Comparison of ENCODE assay signal across 17 mouse cellular contexts in the genomic region with DNA sequence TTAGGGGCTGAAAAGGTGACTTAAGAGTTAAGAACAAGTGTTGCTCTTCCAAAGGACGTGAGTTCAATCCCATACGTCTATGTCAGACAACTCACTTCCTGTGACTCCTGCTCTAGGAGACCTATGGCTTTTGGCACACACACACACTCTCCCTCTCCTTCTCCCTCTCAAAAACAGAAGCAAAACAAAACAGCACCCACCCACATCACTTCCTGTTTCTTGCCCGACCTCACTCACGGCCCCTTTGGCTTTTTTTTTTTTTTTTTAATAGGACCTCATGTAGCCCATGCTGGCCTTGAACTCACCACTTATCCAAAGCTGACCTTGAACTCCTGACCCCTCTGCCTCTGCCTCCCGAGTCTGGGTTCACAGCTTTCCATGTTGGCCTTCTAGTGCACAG. TPM values are rescaled to one million over a fixed set of nuclear protein-coding genes. Genes with fewer than 3 reads are reported as not detected.
DNase-seq lines count a peak whose midpoint lies in the region; ATAC-seq and TF ChIP-seq lines count a peak whose summit lies in the region.
"Had no signal": no experiment of that assay in that cellular context is flagged by ENCODE, and none has a peak within 500 bp of the region (broad histone marks: within the 10 kb centered on the region; RNA-seq: fewer than 3 reads in every experiment).

No protein-coding gene starts in this region.

- intact Hi-C loops in left cerebral cortex, postnatal 10 days (cut with DNase I), result loop anchor here (5.0 kb wide), 3 partner anchors 132 to 262 kb away; no protein-coding TSS in a partner anchor

- no peaks in the 10 kb centered on the region for H3K9me3 ChIP-seq in kidney, embryonic 16.5 days (ENCODE audit: low read length)
- H3K9me3 ChIP-seq in ES-E14 (ENCODE audit: control insufficient read depth, insufficient read depth, low read depth, low read length), result no peaks in the 10 kb centered on the region
- H3K9me3 ChIP-seq: forebrain, embryonic 15.5 days; hindbrain, embryonic 15.5 days; limb, embryonic 13.5 days had no signal

- H3K4me1 ChIP-seq in kidney, embryonic 16.5 days (ENCODE audit: insufficient read depth, low read length), result peaks cover 41% of the 10 kb centered on the region
- H3K4me1 ChIP-seq in ES-E14 (ENCODE audit: control insufficient read depth in 2 of 2, insufficient read depth in 2 of 2, low read length in 2 of 2, poor library complexity in 1 of 2), result peaks cover 2 to 3% of the 10 kb centered on the region in 2 experiments; a peak in 1 of 4 replicates
- H3K4me1 ChIP-seq: forebrain, embryonic 15.5 days; hindbrain, embryonic 15.5 days; limb, embryonic 13.5 days had no signal

- ATAC-seq in kidney, embryonic 16.5 days (ENCODE audit: low FRiP score, low TSS enrichment), result no peak
- peak; percentile 44 for ATAC-seq in inflammation-experienced regulatory T-cells, adult 6 months
- ATAC-seq: forebrain, embryonic 15.5 days had no signal

- WGBS in kidney, embryonic 16.5 days, result 31% methylated on average over 5 of the region's 5 CpGs

- H3K9ac ChIP-seq in kidney, embryonic 16.5 days (replicated peaks; ENCODE audit: low read length), result no peak overlapping the region
- no peak overlapping the region for H3K9ac ChIP-seq in ES-E14 (ENCODE audit: insufficient read depth, low read depth, low read length, poor library complexity, severe bottlenecking)
- H3K9ac ChIP-seq: forebrain, embryonic 15.5 days; hindbrain, embryonic 15.5 days; limb, embryonic 13.5 days had no signal

- no peaks in the 10 kb centered on the region for H3K36me3 ChIP-seq in kidney, embryonic 16.5 days (ENCODE audit: insufficient read depth, low read length)
- no peaks in the 10 kb centered on the region for H3K36me3 ChIP-seq in ES-E14 (ENCODE audit: control insufficient read depth, insufficient read depth, low read length, poor library complexity, severe bottlenecking)
- H3K36me3 ChIP-seq: forebrain, embryonic 15.5 days; hindbrain, embryonic 15.5 days; limb, embryonic 13.5 days had no signal

- H3K27me3 ChIP-seq in kidney, embryonic 16.5 days (ENCODE audit: insufficient read depth, low read length), result no peaks in the 10 kb centered on the region
- H3K27me3 ChIP-seq: forebrain, embryonic 15.5 days; hindbrain, embryonic 15.5 days; limb, embryonic 13.5 days had no signal

- 0 out of 2 replicates have a peak overlapping the region, but pooled peaks have one; percentile 40 for H3K27ac ChIP-seq in kidney, embryonic 16.5 days (ENCODE audit: low read length)
- H3K27ac ChIP-seq in ES-E14 (ENCODE audit: insufficient read depth, low read depth, low read length, poor library complexity, severe bottlenecking), result no peak overlapping the region
- H3K27ac ChIP-seq: forebrain, embryonic 15.5 days; hindbrain, embryonic 15.5 days; limb, embryonic 13.5 days had no signal

- no peak overlapping the region for H3K4me2 ChIP-seq in kidney, embryonic 16.5 days (replicated peaks; ENCODE audit: low read depth, low read length)
- H3K4me2 ChIP-seq: forebrain, embryonic 15.5 days; hindbrain, embryonic 15.5 days; limb, embryonic 13.5 days had no signal

- in situ Hi-C loops in ES-E14 (cut with MboI; ENCODE audit: low sequenced_read_pairs in 2 of 2, unreplicated experiment in 2 of 2), result no loop called here

- no peak for DNase-seq in kidney, adult 9 months
- DNase-seq in A20 (ENCODE audit: low read depth, low spot score) (peak; percentile 68), ES-E14 (ENCODE audit: low read depth, low spot score) (no peak)
- DNase-seq in cerebellum, postnatal 36 days, result no peak
- no peak for DNase-seq in urinary bladder, postnatal 4 days (ENCODE audit: low spot score in 2 of 2)
- no peak for DNase-seq in left cerebral cortex, postnatal 10 days (ENCODE audit: extremely low spot score in 1 of 2, low spot score in 2 of 2)
- DNase-seq: cerebellum, adult 11 months; gastrocnemius, postnatal 14 days; kidney, postnatal 36 days; lung, adult 18-20 months; right cerebral cortex, postnatal 25 days; thymus, postnatal 25 days had no signal

- H3K4me3 ChIP-seq in kidney, embryonic 16.5 days (ENCODE audit: low read length), result no peak overlapping the region
- H3K4me3 ChIP-seq in ES-E14 (ENCODE audit: insufficient read depth in 1 of 2, low read depth in 1 of 2, low read length in 2 of 2, poor library complexity in 1 of 2, severe bottlenecking in 1 of 2), result no peak overlapping the region
- H3K4me3 ChIP-seq: forebrain, embryonic 15.5 days; hindbrain, embryonic 15.5 days; limb, embryonic 13.5 days had no signal

TF ChIP-seq in ES-E14, 5 proteins besides CTCF, POLR2A, EP300 and RAD21:
- TF ChIP-seq ZNF384 (IDR thresholded peaks at IDR 0.05; ENCODE audit: low read depth, low read length) (0 out of 2 replicates have a peak, but pooled peaks have one; percentile 54), MAFK (IDR thresholded peaks at IDR 0.05; ENCODE audit: insufficient read depth, low read depth, low read length) (no peak)

RNA-seq across cellular contexts. Expression of a gene that starts 36.1 kb away (rescaled TPM):
- polyA plus RNA-seq in kidney, embryonic 16.5 days (2015; fragmentation: Nextera tagmentation; extraction: Ambion mirVana), result 69.8 and 71.7 TPM in 2 replicates
- 50.5 and 64.4 TPM in 2 replicates for total RNA-seq in ES-E14 (2012; rRNA removed)
- 10 to 100 TPM; 34.5 to 58.1 (median 44.4) TPM for polyA plus RNA-seq in inflammation-experienced regulatory T-cells, adult 6 months (2017; shearing (Covaris generic))
- total RNA-seq in left cerebral cortex, postnatal 10 days (2021), result 10 to 100 TPM; 29.0 to 29.1 TPM

RNA-seq across cellular contexts. Expression of a gene that starts 46.9 kb away (rescaled TPM):
- 26.8 and 30.2 TPM in 2 replicates for polyA plus RNA-seq in kidney, embryonic 16.5 days (2015; fragmentation: Nextera tagmentation; extraction: Ambion mirVana)
- total RNA-seq in ES-E14 (2012; rRNA removed), result 44.2 and 48.9 TPM in 2 replicates
- polyA plus RNA-seq in inflammation-experienced regulatory T-cells, adult 6 months (2017; shearing (Covaris generic)), result 1 to 10 TPM in 2 of 3 experiments, under 1 TPM in 1; 0.94 to 3.8 (median 2.2) TPM
- total RNA-seq in left cerebral cortex, postnatal 10 days (2021), result 100 to 1,000 TPM; 151 to 161 TPM

RNA-seq across cellular contexts. Expression of a gene that starts 50.4 kb away (rescaled TPM):
- 53.7 and 55.5 TPM in 2 replicates for polyA plus RNA-seq in kidney, embryonic 16.5 days (2015; fragmentation: Nextera tagmentation; extraction: Ambion mirVana)
- total RNA-seq in ES-E14 (2012; rRNA removed), result 9.9 and 16.6 TPM in 2 replicates
- polyA plus RNA-seq in inflammation-experienced regulatory T-cells, adult 6 months (2017; shearing (Covaris generic)), result 100 to 1,000 TPM; 108 to 123 (median 115) TPM
- total RNA-seq in left cerebral cortex, postnatal 10 days (2021), result 10 to 100 TPM; 92.0 to 93.9 TPM
